Mouse (Mus musculus) brain, embryonic 14.5 days (tissue): ENCODE results near the gene Btbd6.

ENCODE experiments used
- CTCF ChIP-seq: fragments of 200-500 bp; IDR thresholded peaks from 2 replicates; pipeline ENCODE4 v1.5.1; 2012; ENCODE audit warnings: inconsistent platforms, mild to moderate bottlenecking, moderate library complexity, borderline replicate concordance; ENCODE audit not compliant: insufficient read depth, insufficient read length; ENCODE audit errors: extremely low read depth
- POLR2A ChIP-seq: fragments of 200-500 bp; IDR thresholded peaks from 2 replicates; pipeline ENCODE4 v1.6.1; 2012; ENCODE audit warnings: mild to moderate bottlenecking, inconsistent platforms, borderline replicate concordance; ENCODE audit not compliant: poor library complexity, insufficient read depth, insufficient read length, severe bottlenecking; ENCODE audit errors: extremely low read depth

DNA sequence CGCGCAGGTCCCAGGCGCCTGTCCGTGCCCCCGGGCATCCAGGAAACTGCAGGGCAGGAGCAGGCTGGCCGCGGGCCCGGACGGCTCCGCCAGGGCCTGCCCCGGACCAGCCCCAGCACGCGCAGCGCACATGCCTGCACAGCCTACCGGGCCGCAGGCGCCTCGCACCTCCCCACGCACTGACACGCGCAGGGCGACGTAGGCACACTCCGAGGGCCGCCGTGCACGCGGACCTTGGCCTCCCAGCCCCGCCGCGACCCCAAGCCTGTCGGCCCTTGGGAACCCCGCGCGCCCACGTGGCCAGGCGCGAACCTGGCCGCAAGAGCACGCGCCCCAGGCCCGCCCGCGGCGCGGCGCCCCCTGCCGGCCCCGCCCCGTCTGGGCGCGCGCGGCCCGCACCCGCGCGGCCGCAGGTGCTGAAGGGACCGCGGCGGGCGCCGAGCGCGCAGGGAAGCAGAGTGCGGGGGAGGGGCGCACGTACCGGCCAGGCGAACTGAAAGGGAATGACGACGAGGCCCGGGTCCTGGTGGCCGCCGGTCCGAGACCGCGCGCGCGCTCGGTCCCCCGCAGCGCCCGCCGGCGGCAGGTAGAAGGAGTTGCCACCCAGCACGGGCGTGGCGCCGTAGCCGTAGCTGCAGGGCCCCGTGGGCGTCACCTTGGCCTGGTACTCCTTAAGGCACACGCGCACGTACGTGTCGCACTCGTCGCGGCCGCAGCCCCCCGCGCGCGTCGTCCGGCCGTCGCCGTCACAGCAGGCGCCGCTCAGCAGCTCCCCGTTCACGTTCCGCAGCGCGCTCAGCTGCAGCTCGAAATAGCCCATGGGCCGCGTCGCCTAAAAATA lies 47.7 kb upstream of the Btbd6 start:
- TF ChIP-seq CTCF (no peak), POLR2A (no peak)
